Mouse (Mus musculus) megakaryocyte, embryonic 14.5 days (primary cell): ENCODE measurements at regions not wholly inside any gene's neighbourhood (a gene's known extent, or its start where the extent isn't known, plus 50 kb on each side); places are given as distances from the start of the nearest gene placed in this dataset.

Source experiments
- FLI1 ChIP-seq: IDR thresholded peaks from 2 replicates; pipeline ENCODE4 v1.6.1; 2012; ENCODE audit warnings: low read length, inconsistent platforms, mixed read lengths
- GATA1 ChIP-seq: IDR thresholded peaks from 3 replicates; pipeline ENCODE4 v1.6.1; 2012; ENCODE audit warnings: mixed read lengths, low read length, inconsistent platforms, borderline replicate concordance

DNA sequence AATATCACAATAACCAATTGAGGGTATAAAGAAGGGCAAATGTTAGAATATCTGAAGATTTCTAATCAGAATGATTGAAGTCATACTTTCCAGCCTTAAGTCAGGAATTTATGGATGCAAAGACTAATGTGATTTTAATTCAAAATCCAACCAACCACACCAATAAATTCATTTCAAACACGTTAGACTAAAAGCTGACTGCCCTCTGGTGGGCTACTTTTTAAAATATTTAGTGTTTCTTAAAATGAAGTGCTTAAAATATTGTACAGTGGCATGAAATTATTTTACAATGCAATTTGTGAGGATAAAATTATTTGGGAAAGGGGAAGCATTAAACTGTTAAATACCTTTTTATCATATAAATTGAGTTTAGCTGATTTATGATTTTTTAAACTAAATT is 154.4 kb upstream of the Sp4 start:
- TF ChIP-seq GATA1, result no peak
- TF ChIP-seq FLI1, result no peak
